Mouse (Mus musculus) heart, embryonic 13.5 days (tissue): ENCODE data around the gene Rsph3b. TPM values are rescaled to one million over a fixed set of nuclear protein-coding genes. Genes with fewer than 3 reads are reported as not detected.

Experiments
- ATAC-seq: fragments of 200-750 bp; cut with Nextera tagmentation; 2 replicates; pipeline ENCODE4 v1.8.0; 2017; ENCODE audit warnings: moderate TSS enrichment; ENCODE audit not compliant: insufficient number of reproducible peaks, low FRiP score, low TSS enrichment; ENCODE audit errors: extremely low read depth
- H3K27ac ChIP-seq: fragments of 300-500 bp; sonication (generic); replicated peaks from 2 replicates; pipeline ENCODE4 v1.5.1; 2015; ENCODE audit warnings: moderate library complexity, mild to moderate bottlenecking, inconsistent platforms
- H3K27me3 ChIP-seq: fragments of 300-500 bp; sonication (generic); replicated peaks from 2 replicates; pipeline ENCODE4 v1.6.1; 2015; ENCODE audit warnings: mild to moderate bottlenecking, inconsistent platforms
- H3K36me3 ChIP-seq: fragments of 300-500 bp; sonication (generic); 2 replicates; pipeline ENCODE4 v1.6.1; 2015; ENCODE audit warnings: mild to moderate bottlenecking, inconsistent platforms
- H3K4me1 ChIP-seq: fragments of 300-500 bp; sonication (generic); 2 replicates; pipeline ENCODE4 v1.6.1; 2015; ENCODE audit warnings: inconsistent platforms
- H3K4me2 ChIP-seq: fragments of 300-500 bp; sonication (generic); 2 replicates; pipeline ENCODE4 v1.6.1; 2015; ENCODE audit warnings: inconsistent platforms, mild to moderate bottlenecking, moderate library complexity
- H3K4me3 ChIP-seq: fragments of 300-500 bp; sonication (generic); 2 replicates; pipeline ENCODE4 v1.5.1; 2015; ENCODE audit warnings: moderate library complexity, mild to moderate bottlenecking, inconsistent platforms
- H3K9ac ChIP-seq: fragments of 300-500 bp; sonication (generic); 2 replicates; pipeline ENCODE4 v1.6.1; 2015; ENCODE audit warnings: inconsistent platforms, mild to moderate bottlenecking, moderate library complexity
- H3K9me3 ChIP-seq: fragments of 300-500 bp; sonication (generic); 2 replicates; pipeline ENCODE4 v1.6.1; 2016; ENCODE audit warnings: inconsistent platforms
- WGBS: fragments of 180-500 bp; shearing (Covaris S2); methylation state at CpG from one replicate; pipeline ENCODE4 v1.1.7; 2015; ENCODE audit warnings: mixed read lengths; 5-methylcytosine and 5-hydroxymethylcytosine counted together
- microRNA-seq: library from miRNA; unstranded; fragments of <30 nt; microRNA quantifications from one replicate; pipeline ENCODE4, GENCODE M21; 2016
- polyA plus RNA-seq: library from polyadenylated mRNA; unstranded; fragments of >200 nt; fragmentation: Nextera tagmentation; extraction: Ambion mirVana; gene quantifications from 2 replicates; pipeline ENCODE4 v1.2.1, GENCODE M21; 2015

The Rsph3b gene
- polyA plus RNA-seq, 1 experiment from 2014 or later = 52.5 TPM

- H3K4me1 ChIP-seq = peaks cover 13% of the 10 kb centered on the region
- peak overlapping the region; percentile 50 for H3K4me3 ChIP-seq
- no peak overlapping the region for H3K27ac ChIP-seq
- H3K9ac ChIP-seq = peak overlapping the region; percentile 76
- no peaks in the 10 kb centered on the region for H3K36me3 ChIP-seq
- peaks cover 40% of the 10 kb centered on the region for H3K27me3 ChIP-seq
- peak overlapping the region; percentile 83 for H3K4me2 ChIP-seq
- ATAC-seq = no peak
- no peaks in the 10 kb centered on the region for H3K9me3 ChIP-seq
- WGBS = 5% methylated on average over 28 of the region's 28 CpGs
These were observed 87.1 kb downstream of the Rsph3b start for GRCm38 (mm10) chr17:6861181-6862039.

- 36% methylated on average over 12 of the region's 12 CpGs for WGBS
- Histone ChIP-seq H3K27me3 (peaks cover 40% of the 10 kb centered on the region), H3K4me3 (no peak overlapping the region), H3K36me3 (no peaks in the 10 kb centered on the region), H3K4me2 (0 out of 2 replicates have a peak overlapping the region, but pooled peaks have one; percentile 3), H3K4me1 (peaks cover 13% of the 10 kb centered on the region), H3K9ac (no peak overlapping the region), H3K27ac (no peak overlapping the region), H3K9me3 (no peaks in the 10 kb centered on the region)
- no peak for ATAC-seq
These were observed 88.0 kb downstream of the Rsph3b start for GRCm38 (mm10) chr17:6860491-6860897.

- Histone ChIP-seq H3K9ac (no peak overlapping the region), H3K4me3 (no peak overlapping the region), H3K27ac (no peak overlapping the region), H3K36me3 (no peaks in the 10 kb centered on the region), H3K27me3 (peaks cover 37% of the 10 kb centered on the region), H3K4me2 (no peak overlapping the region), H3K9me3 (no peaks in the 10 kb centered on the region), H3K4me1 (peaks cover 13% of the 10 kb centered on the region)
- no peak for ATAC-seq
- WGBS = 43% methylated on average over 4 of the region's 4 CpGs
These were observed 88.4 kb downstream of the Rsph3b start for GRCm38 (mm10) chr17:6860067-6860466.

Small RNA genes within 50 kb of the gene (microRNA-seq; reads per million reads assigned to microRNA genes)
- not detected for gene Mir692-1

Other genes with a start within 250 kb of the Rsph3b start
- 103 and 105 TPM in 2 replicates for gene Ezr, start 165.9 kb downstream of the Rsph3b start, polyA plus RNA-seq
- 26.5 and 27.6 TPM in 2 replicates for gene Tagap1, start 12.5 kb upstream of the Rsph3b start, polyA plus RNA-seq
- gene Rnaset2b, start 22.0 kb upstream of the Rsph3b start, polyA plus RNA-seq = 245 and 276 TPM in 2 replicates
- gene Gm49721, start 30.2 kb upstream of the Rsph3b start, polyA plus RNA-seq = 0.13 and 0.17 TPM in 2 replicates
- gene Gm1604a, start 76.9 kb upstream of the Rsph3b start, polyA plus RNA-seq = not detected in 2 replicates
- 35.9 and 37.5 TPM in 2 replicates for gene Rps6ka2, start 221.4 kb upstream of the Rsph3b start, polyA plus RNA-seq